Mouse (Mus musculus) olfactory bulb, adult 2 months (tissue): ENCODE measurements around the gene Nos3. TPM values are rescaled to one million over a fixed set of nuclear protein-coding genes. Genes with fewer than 3 reads are reported as not detected.

Experiments
- H3K27ac ChIP-seq: fragments of 200-500 bp; 2 replicates; pipeline ENCODE4 v1.5.1; 2012; ENCODE audit warnings: low read depth, low read length; ENCODE audit not compliant: insufficient read depth
- H3K4me1 ChIP-seq: fragments of 200-500 bp; 2 replicates; pipeline ENCODE4 v1.6.1; 2012; ENCODE audit warnings: low read length; ENCODE audit not compliant: control insufficient read depth, insufficient read depth
- H3K4me3 ChIP-seq: fragments of 200-500 bp; 2 replicates; pipeline ENCODE4 v1.5.1; 2012; ENCODE audit warnings: mild to moderate bottlenecking, low read depth, low read length, moderate library complexity; ENCODE audit not compliant: insufficient read depth
- CTCF ChIP-seq: fragments of 200-500 bp; IDR thresholded peaks from 2 replicates; pipeline ENCODE4 v1.5.1; 2012; ENCODE audit warnings: low read depth, mild to moderate bottlenecking, low read length, moderate library complexity; ENCODE audit not compliant: insufficient read depth
- POLR2A ChIP-seq: fragments of 200-500 bp; IDR thresholded peaks from 2 replicates; pipeline ENCODE4 v1.6.1; 2012; ENCODE audit warnings: mild to moderate bottlenecking, low read depth, low read length, moderate library complexity; ENCODE audit not compliant: insufficient read depth
- WGBS: fragments of 180-500 bp; shearing (Covaris S2); methylation state at CpG from one replicate; pipeline ENCODE4 v1.1.7; 2018; 5-methylcytosine and 5-hydroxymethylcytosine counted together
- polyA plus RNA-seq: library from polyadenylated mRNA; stranded (reverse); fragments of >200 nt; gene quantifications from 2 replicates; pipeline ENCODE4 v1.2.4, GENCODE M21; 2012; ENCODE audit warnings: low replicate concordance; ENCODE audit not compliant: missing spikeins, insufficient read depth, insufficient read length

Gene Nos3
- polyA plus RNA-seq, 1 experiment: not detected

DNA sequence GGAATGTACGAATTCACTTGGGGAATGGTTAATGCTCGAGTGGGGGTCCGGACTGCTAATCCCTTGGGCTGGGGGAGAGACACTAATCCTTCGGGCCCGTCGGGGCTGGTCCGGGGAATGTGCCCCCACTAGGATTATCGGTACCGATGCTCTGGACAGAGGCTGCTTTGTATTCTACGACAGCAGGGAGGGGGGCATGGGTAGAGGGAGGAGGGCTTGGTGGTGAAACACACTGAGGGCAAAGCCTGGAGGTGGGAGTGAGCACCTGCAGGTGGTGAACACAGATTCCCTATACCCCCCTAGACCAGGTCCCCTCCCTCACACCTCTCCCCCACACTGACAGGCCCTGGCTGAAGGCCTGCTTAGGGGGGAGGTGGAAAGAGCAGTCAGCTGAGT is 61.4 kb downstream of the Nos3 start:
- Histone ChIP-seq H3K27ac (no peak overlapping the region), H3K4me1 (peaks cover 42% of the 10 kb centered on the region), H3K4me3 (peak overlapping the region; percentile 79)
- 12% methylated on average over 10 of the region's 10 CpGs for WGBS
- TF ChIP-seq POLR2A (no peak), CTCF (no peak)

DNA sequence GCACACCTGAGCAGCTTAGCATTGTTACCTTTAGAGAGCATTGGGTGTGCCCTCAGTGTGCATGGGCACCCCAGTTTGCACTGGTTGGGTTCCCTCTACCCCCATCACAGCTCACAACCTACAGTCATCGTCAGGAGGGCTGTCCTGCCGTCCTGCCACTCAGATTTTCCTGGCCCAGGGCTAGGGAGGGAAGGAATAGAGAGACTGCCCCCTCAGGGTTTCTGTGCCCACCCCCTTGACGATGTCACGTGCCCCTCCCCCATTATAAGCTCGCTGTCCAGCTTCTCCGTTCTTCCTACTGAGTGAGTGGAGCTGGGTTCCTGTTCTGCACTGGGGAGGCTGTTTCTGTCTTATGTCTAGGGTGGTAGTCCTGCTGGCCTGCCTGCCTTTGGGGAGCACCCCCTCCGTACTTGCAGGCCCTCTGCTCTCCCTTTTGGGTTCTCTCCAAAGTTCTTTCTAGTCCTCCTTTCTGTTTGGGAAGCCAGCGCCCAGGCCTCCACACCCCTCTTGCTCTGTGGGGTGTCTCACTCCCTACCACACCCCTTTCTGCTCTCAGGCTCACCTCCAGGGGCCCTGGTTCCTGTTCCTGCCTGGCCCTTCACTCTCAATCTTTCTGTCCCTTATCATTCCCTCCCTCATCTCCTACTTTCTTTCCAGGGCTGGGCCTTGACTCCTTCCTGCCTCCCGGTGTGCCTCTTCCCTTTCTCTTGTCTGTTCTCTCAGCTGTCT is 62.1 kb downstream of the Nos3 start:
- WGBS: 31% methylated on average over 9 of the region's 9 CpGs
- TF ChIP-seq CTCF (no peak), POLR2A (no peak)
- no peak overlapping the region for H3K4me3 ChIP-seq

GRCm38 (mm10) chr5:24427285-24427633 is 62.6 kb downstream of the Nos3 start:
- Histone ChIP-seq H3K4me3 (no peak overlapping the region), H3K4me1 (peaks cover 42% of the 10 kb centered on the region), H3K27ac (no peak overlapping the region)
- no peak for TF ChIP-seq CTCF
- no peak for TF ChIP-seq POLR2A
- WGBS: 53% methylated on average over 12 of the region's 12 CpGs

More for the DNA sequence above, 62.1 kb downstream of the Nos3 start:
- H3K27ac ChIP-seq: no peak overlapping the region
- H3K4me1 ChIP-seq: peaks cover 42% of the 10 kb centered on the region

DNA sequence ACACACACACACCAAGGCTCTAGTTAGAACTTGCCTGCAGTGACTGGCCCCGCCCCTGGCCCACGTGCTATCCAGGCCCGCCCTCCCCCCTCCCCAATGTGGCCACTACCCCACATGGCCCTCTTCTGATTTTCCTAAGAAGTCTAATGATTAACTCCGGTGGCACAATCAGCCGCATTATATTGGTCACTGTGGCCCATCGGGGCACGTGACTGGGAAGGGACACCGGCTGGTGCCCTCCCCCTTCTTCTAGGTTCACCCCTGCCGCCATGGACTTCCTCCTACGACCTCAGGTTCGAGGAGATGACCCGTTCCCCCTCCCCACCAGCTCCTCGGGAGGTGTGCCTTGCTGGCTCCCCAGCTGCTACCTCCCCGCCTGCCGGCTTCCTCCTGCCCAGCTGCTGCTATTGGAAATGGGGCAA is 63.4 kb downstream of the Nos3 start:
- no peak overlapping the region for H3K4me3 ChIP-seq
- H3K4me1 ChIP-seq: peaks cover 38% of the 10 kb centered on the region
- TF ChIP-seq CTCF: no peak
- no peak for TF ChIP-seq POLR2A
- H3K27ac ChIP-seq: no peak overlapping the region
- WGBS: 25% methylated on average over 15 of the region's 15 CpGs

- WGBS: 36% methylated on average over 9 of the region's 9 CpGs
These were observed 64.0 kb downstream of the Nos3 start for GRCm38 (mm10) chr5:24428596-24428995.

GRCm38 (mm10) chr5:24433993-24434392 is 69.4 kb downstream of the Nos3 start:
- TF ChIP-seq POLR2A: no peak
- TF ChIP-seq CTCF: no peak
- no peak overlapping the region for H3K4me3 ChIP-seq
- no peak overlapping the region for H3K27ac ChIP-seq
- no peaks in the 10 kb centered on the region for H3K4me1 ChIP-seq
- 92% methylated on average over 8 of the region's 8 CpGs for WGBS

More at GRCm38 (mm10) chr5:24428596-24428995, 64.0 kb downstream of the Nos3 start:
- H3K4me3 ChIP-seq: no peak overlapping the region
- H3K27ac ChIP-seq: no peak overlapping the region
- no peak for TF ChIP-seq CTCF
- TF ChIP-seq POLR2A: no peak
- H3K4me1 ChIP-seq: peaks cover 38% of the 10 kb centered on the region

Other genes starting within 250 kb of the Nos3 start
- gene Nupl2, start 199.8 kb upstream of the Nos3 start, polyA plus RNA-seq: not detected in 2 replicates
- gene Kcnh2, start 13.2 kb upstream of the Nos3 start, polyA plus RNA-seq: not detected in 2 replicates
- gene Atg9b, start 27.3 kb downstream of the Nos3 start, polyA plus RNA-seq: not detected in 2 replicates
- gene Abcb8, start 28.9 kb downstream of the Nos3 start, polyA plus RNA-seq: not detected in 2 replicates
- not detected in 2 replicates for gene Asic3, start 48.6 kb downstream of the Nos3 start, polyA plus RNA-seq
- gene Cdk5, start 58.7 kb downstream of the Nos3 start, polyA plus RNA-seq: not detected in 2 replicates
- gene Slc4a2, start 59.0 kb downstream of the Nos3 start, polyA plus RNA-seq: not detected in 2 replicates
- gene Fastk, start 80.5 kb downstream of the Nos3 start, polyA plus RNA-seq: not detected in 2 replicates
- gene Tmub1, start 83.0 kb downstream of the Nos3 start, polyA plus RNA-seq: not detected in 2 replicates
- gene Agap3, start 87.4 kb downstream of the Nos3 start, polyA plus RNA-seq: not detected in 2 replicates
- gene Gbx1, start 162.4 kb downstream of the Nos3 start, polyA plus RNA-seq: not detected in 2 replicates
- not detected in 2 replicates for gene Asb10, start 176.2 kb downstream of the Nos3 start, polyA plus RNA-seq
- gene 4931409K22Rik, start 192.0 kb downstream of the Nos3 start, polyA plus RNA-seq: not detected in 2 replicates
- not detected in 2 replicates for gene Abcf2, start 212.7 kb downstream of the Nos3 start, polyA plus RNA-seq
- gene Chpf2, start 221.9 kb downstream of the Nos3 start, polyA plus RNA-seq: not detected in 2 replicates